Mouse (Mus musculus) inflammation-experienced regulatory T-cells (primary cell): ENCODE measurements around the gene Cadps. TPM values are rescaled to one million over a fixed set of nuclear protein-coding genes. Genes with fewer than 3 reads are reported as not detected.

ENCODE experiments used
- polyA plus RNA-seq, 2 experiments: library from polyadenylated mRNA; unstranded; fragments of 100-300 nt; shearing (Covaris generic); gene quantifications; one replicate each; pipeline ENCODE4 v1.2.1; 2017

Gene Cadps
- 1 to 10 TPM in 1 of 2 experiments, under 1 TPM in 1; 0.34 to 1.9 TPM for polyA plus RNA-seq

DNA sequence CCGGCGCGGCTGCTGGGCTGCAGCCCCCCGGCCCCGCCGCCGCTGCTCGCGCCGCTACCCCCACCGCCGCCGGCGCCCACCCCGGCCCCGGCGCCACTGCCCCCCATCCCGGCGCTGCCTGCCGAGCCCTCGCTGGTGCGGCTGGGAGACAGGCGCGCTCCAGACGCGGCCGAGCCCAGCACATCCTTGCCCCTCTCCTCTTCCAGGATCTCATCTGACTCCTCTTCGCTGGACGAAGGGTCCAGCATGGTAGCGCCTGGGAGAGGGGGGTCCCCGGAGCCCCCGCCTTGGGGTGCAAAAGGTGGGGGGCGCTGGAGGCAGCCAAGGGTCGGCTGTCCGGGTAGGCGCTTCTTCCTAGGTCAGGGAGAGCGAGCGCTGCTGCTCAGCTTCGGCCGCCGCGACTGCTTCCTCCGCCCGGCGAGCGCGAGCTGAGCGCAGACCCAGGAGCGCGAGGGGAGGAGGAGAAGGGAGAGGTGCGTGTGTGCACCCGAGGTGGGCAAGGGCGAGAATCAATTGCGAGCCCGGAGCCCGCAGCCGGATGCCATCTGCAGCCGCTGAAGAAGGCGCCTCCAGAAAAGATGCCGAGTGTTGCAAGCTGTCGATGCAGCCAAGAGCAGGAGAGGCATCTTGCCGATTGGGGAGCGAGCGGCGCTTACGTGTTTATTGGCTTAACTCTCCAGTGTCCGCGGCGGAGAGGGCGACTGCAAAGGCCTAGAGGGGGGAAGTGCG lies at the start of gene Cadps:
Gene Cadps, minus strand, starts transcription at position 589 of the 729 bp plus-strand sequence.

DNA sequence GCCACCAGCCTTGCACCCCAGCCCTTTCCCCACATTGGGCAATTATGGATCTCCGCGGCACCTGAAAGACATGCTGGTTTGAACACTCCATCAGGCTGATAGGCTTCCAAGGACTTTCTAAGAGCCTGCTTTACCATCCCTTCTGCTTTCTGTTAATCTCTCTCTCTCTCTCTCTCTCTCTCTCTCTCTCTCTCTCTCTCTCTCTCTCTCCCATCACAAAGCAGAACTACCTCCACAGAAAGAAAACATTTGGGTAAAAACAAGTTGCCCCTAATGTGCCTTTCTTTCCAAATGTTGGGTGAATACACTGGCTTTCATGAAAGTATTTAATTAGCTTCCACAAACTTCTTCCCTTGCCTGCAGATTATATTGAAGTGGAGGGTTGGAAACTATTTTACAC lies 474.8 kb downstream of the Cadps start, which contains the start of gene Fezf2:
Gene Fezf2, minus strand, starts transcription at position 101 of the 400 bp plus-strand sequence.

